Mouse (Mus musculus) liver, postnatal 0 days (tissue): Measurements from ENCODE around the gene Gria4. TPM values are rescaled to one million over a fixed set of nuclear protein-coding genes. Genes with fewer than 3 reads are reported as not detected.
A peak's percentile ranks its signal among the peaks of the same experiment; 100 is the strongest.
"Not testable (repeated sequence)": the region's sequence is repeated elsewhere in the genome, so short reads cannot be mapped to it uniquely, and the experiment has no call there.

ENCODE experiments used
- ATAC-seq: fragments of 200-750 bp; cut with Nextera tagmentation; 2 replicates; pipeline ENCODE4 v1.8.0; 2017; ENCODE audit warnings: mild to moderate bottlenecking, moderate library complexity
- DNase-seq: peaks from one replicate; pipeline ENCODE4 v3.0.0-alpha.2; 2016
- H3K27ac ChIP-seq: fragments of 300-500 bp; sonication (generic); 2 replicates; pipeline ENCODE4 v1.5.1; 2014; ENCODE audit warnings: antibody characterized with exemption, moderate library complexity, mild to moderate bottlenecking, low read depth
- H3K27me3 ChIP-seq: fragments of 300-500 bp; sonication (generic); 2 replicates; pipeline ENCODE4 v1.6.1; 2014; ENCODE audit warnings: low read length, control low read depth, mixed read lengths; ENCODE audit not compliant: insufficient read depth
- H3K36me3 ChIP-seq: fragments of 300-500 bp; sonication (generic); replicated peaks from 2 replicates; pipeline ENCODE4 v1.6.1; 2014; ENCODE audit warnings: mild to moderate bottlenecking, control low read depth, low read length, moderate library complexity, mixed read lengths; ENCODE audit not compliant: insufficient read depth
- H3K4me1 ChIP-seq: fragments of 300-500 bp; sonication (generic); 2 replicates; pipeline ENCODE4 v1.6.1; 2014; ENCODE audit warnings: antibody characterized with exemption, mild to moderate bottlenecking, control low read depth; ENCODE audit not compliant: insufficient read depth
- H3K4me2 ChIP-seq: fragments of 300-500 bp; sonication (generic); 2 replicates; pipeline ENCODE4 v1.6.1; 2014; ENCODE audit warnings: low read depth, mild to moderate bottlenecking, low read length, moderate library complexity, mixed read lengths
- H3K4me3 ChIP-seq: fragments of 300-500 bp; sonication (generic); 2 replicates; pipeline ENCODE4 v1.5.1; 2014; ENCODE audit warnings: low read depth, low read length
- H3K9ac ChIP-seq: fragments of 300-500 bp; sonication (generic); replicated peaks from 2 replicates; pipeline ENCODE4 v1.6.1; 2014; ENCODE audit warnings: mild to moderate bottlenecking, moderate library complexity
- H3K9me3 ChIP-seq: fragments of 300-500 bp; sonication (generic); 2 replicates; pipeline ENCODE4 v1.6.1; 2016; ENCODE audit warnings: mild to moderate bottlenecking, control low read depth, low read length, mixed read lengths
- CTCF ChIP-seq: sonication (generic); IDR thresholded peaks from 2 replicates; pipeline ENCODE4 v1.5.1; 2016; ENCODE audit warnings: antibody characterized with exemption, low read depth
- EP300 ChIP-seq: IDR thresholded peaks from 2 replicates; pipeline ENCODE4 v1.6.1; 2016; ENCODE audit warnings: antibody characterized with exemption, low read depth, mild to moderate bottlenecking
- WGBS: fragments of 180-500 bp; shearing (Covaris S2); extraction: QIAGEN DNeasy Blood & Tissue Kit; methylation state at CpG from one replicate; pipeline ENCODE4 v1.1.7; 2014; ENCODE audit not compliant: insufficient replicate concordance; 5-methylcytosine and 5-hydroxymethylcytosine counted together
- polyA plus RNA-seq: library from polyadenylated mRNA; unstranded; fragments of >200 nt; fragmentation: Nextera tagmentation; extraction: Ambion mirVana; gene quantifications from 2 replicates; pipeline ENCODE4 v1.2.1, GENCODE M21; 2015

Gria4 gene
- 0.02 TPM in 1 of 2 replicates, not detected in the other for polyA plus RNA-seq

- under 1% methylated on average over 46 of the region's 46 CpGs for WGBS
- Histone ChIP-seq H3K4me2 (peak within 1 kb of the TSS; percentile 38; the same call in 1 of the 2 replicates), H3K27me3 (0 out of 2 replicates have a peak, but pooled peaks cover 3% of the 10 kb centered on the region), H3K27ac (no peak within 1 kb of the TSS), H3K36me3 (no peaks in the 10 kb centered on the region), H3K4me1 (no peaks in the 10 kb centered on the region), H3K4me3 (no peak within 1 kb of the TSS), H3K9ac (no peak within 1 kb of the TSS), H3K9me3 (no peaks in the 10 kb centered on the region)
- DNase-seq (no peak), ATAC-seq (no peak)
- TF ChIP-seq CTCF: no peak
- TF ChIP-seq EP300: no peak
Observed at GRCm38 (mm10) chr9:4795544-4796288, at the start of gene Gria4. Gria4 (minus strand) TSS chr9:4796234.

DNA sequence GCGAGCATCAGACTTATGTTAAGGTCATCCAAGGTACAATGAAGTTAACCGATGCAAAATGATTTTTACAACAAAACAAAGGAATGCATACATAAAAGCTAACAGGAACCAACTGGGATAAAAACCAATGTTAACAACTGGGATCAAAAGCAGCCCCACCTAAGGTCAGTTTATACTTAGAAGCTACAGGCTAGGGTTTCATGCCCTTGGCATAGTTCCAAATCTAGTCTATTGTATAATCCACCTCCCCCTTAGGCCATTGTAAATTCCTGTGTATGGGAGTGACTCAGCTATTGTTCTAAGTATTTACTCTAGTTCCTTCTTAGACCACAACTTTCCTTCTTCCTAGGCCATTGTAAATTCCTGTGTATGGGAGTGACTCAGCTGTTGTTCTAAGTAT, 14.9 kb upstream of the Gria4 start:
- H3K9ac ChIP-seq, DNase-seq, H3K9me3 ChIP-seq, H3K4me2 ChIP-seq, H3K4me1 ChIP-seq, H3K27ac ChIP-seq, ATAC-seq, H3K4me3 ChIP-seq, H3K27me3 ChIP-seq, H3K36me3 ChIP-seq: not testable (repeated sequence)
- WGBS: 77% methylated on average over 2 of the region's 2 CpGs

DNA sequence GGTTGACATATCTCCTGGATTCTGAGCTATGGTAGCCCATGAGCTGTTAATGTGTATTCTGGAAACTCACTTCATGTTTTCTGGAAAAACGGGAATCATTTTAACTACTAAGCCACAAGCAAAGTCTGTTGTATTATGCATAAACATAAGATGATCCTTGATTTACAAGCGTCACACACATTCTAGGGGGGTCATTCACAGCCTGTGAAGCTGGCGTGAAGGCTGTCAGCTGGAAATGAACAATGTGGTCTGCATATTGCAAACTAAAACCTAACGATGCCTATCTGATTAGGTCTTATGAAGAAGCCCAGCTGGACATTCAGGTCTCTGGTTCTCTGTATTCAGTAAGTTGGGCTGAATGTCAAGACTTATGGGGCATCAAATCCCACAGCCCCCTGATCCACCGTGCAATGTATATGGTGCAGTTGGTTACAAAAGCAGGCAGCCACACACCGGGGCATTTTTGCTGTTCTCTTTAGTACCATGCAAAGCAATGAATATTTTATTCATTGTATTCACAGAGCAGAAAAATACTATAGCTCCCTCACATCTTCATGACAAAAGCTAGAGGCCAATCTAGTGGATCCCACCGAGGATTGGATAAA, 7.2 kb upstream of the Gria4 start:
- Histone ChIP-seq H3K36me3 (no peaks in the 10 kb centered on the region), H3K4me3 (no peak overlapping the region), H3K9me3 (no peaks in the 10 kb centered on the region), H3K4me2 (no peak overlapping the region), H3K9ac (no peak overlapping the region), H3K4me1 (no peaks in the 10 kb centered on the region), H3K27ac (no peak overlapping the region), H3K27me3 (no peaks in the 10 kb centered on the region)
- WGBS: 68% methylated on average over 7 of the region's 7 CpGs
- TF ChIP-seq CTCF: no peak
- no peak for TF ChIP-seq EP300
- ATAC-seq (no peak), DNase-seq (no peak)

- Histone ChIP-seq H3K9me3 (no peaks in the 10 kb centered on the region), H3K4me1 (no peaks in the 10 kb centered on the region), H3K27me3 (0 out of 2 replicates have a peak, but pooled peaks cover 3% of the 10 kb centered on the region), H3K9ac (no peak overlapping the region), H3K4me3 (no peak overlapping the region), H3K36me3 (no peaks in the 10 kb centered on the region), H3K27ac (no peak overlapping the region), H3K4me2 (no peak overlapping the region)
- WGBS: 58% methylated on average over 2 of the region's 2 CpGs
- ATAC-seq (no peak), DNase-seq (no peak)
- TF ChIP-seq CTCF: no peak
- no peak for TF ChIP-seq EP300
Observed at GRCm38 (mm10) chr9:4797396-4797795, 1.4 kb upstream of the Gria4 start.

- Histone ChIP-seq H3K27me3 (0 out of 2 replicates have a peak, but pooled peaks cover 3% of the 10 kb centered on the region), H3K4me3 (no peak overlapping the region), H3K9me3 (no peaks in the 10 kb centered on the region), H3K36me3 (no peaks in the 10 kb centered on the region), H3K27ac (no peak overlapping the region), H3K9ac (no peak overlapping the region), H3K4me2 (peak overlapping the region; percentile 38; the same call in 1 of the 2 replicates), H3K4me1 (no peaks in the 10 kb centered on the region)
- DNase-seq (no peak), ATAC-seq (no peak)
- WGBS: 4% methylated on average over 4 of the region's 4 CpGs
- TF ChIP-seq CTCF: no peak
- no peak for TF ChIP-seq EP300
Observed at GRCm38 (mm10) chr9:4796289-4796645, 233 bp upstream of the Gria4 start.

- WGBS: 4% methylated on average over 6 of the region's 6 CpGs
- no peak overlapping the region for H3K9ac ChIP-seq
- ATAC-seq: no peak
- H3K4me1 ChIP-seq: no peaks in the 10 kb centered on the region
- no peaks in the 10 kb centered on the region for H3K9me3 ChIP-seq
- H3K27ac ChIP-seq: no peak overlapping the region
- no peaks in the 10 kb centered on the region for H3K36me3 ChIP-seq
- H3K4me3 ChIP-seq: no peak overlapping the region
- DNase-seq: no peak
- TF ChIP-seq CTCF: no peak
- TF ChIP-seq EP300: no peak
- 0 out of 2 replicates have a peak, but pooled peaks cover 3% of the 10 kb centered on the region for H3K27me3 ChIP-seq
- no peak overlapping the region for H3K4me2 ChIP-seq
Observed at GRCm38 (mm10) chr9:4795075-4795474, 959 bp downstream of the Gria4 start.
